Mouse (Mus musculus) common myeloid progenitor, adult 5-6 weeks (primary cell): ENCODE results near the gene Larp6. TPM values are rescaled to one million over a fixed set of nuclear protein-coding genes. Genes with fewer than 3 reads are reported as not detected.
A peak's percentile ranks its signal among the peaks of the same experiment; 100 is the strongest.

Experiments
- ATAC-seq: replicated peaks from 2 replicates; pipeline ENCODE4 v1.8.0; 2016; ENCODE audit warnings: low read depth, mild to moderate bottlenecking, moderate TSS enrichment, inconsistent platforms; ENCODE audit not compliant: poor library complexity, severe bottlenecking
- total RNA-seq: library from RNA; stranded (forward); fragments of 200-1000, 187-1606 nt; gene quantifications from 2 replicates; pipeline ENCODE4 v1.2.3, GENCODE M21; 2017

Larp6 gene
- total RNA-seq, 1 experiment from 2014 or later: not detected

DNA sequence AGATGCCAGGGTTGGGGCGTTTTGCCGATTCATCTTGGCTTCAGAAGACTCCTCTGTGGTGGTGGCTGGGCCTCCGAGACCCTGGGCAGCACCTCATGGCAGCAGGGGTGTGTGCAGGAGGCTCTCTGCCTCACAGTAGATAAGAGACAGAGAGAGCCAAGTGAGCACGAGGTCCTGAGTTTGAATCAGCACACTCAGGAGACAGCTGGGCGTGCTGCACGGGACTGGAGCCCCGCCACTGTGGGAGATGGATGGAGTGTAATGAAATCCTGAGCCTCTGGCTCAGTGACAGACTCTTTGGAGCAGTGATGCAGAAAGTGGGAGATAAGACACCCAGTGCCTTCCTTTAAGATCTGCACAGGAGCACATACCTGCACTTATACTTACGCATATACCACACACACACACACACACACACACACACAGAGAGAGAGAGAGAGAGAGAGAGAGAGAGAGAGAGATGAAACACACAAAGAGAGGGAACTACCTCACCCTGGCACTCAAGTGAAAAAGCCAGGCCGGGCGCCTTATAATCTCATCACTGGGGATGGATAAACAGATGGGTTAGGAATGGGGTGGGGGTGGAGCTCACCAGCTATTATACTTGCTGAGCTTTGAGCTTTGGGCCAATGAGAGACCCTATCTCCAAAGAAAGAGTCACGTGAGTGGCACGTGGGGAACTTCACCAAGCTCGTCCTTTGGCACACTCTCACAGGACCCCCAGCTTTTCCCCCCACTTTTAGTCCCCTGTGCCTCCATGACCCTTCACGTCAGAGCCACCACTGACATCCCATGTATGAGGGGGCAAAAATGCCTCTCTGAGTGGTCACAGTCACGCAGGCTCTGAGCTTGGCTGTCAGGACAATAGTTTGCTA is 44.3 kb downstream of the Larp6 start:
- ATAC-seq: no peak

DNA sequence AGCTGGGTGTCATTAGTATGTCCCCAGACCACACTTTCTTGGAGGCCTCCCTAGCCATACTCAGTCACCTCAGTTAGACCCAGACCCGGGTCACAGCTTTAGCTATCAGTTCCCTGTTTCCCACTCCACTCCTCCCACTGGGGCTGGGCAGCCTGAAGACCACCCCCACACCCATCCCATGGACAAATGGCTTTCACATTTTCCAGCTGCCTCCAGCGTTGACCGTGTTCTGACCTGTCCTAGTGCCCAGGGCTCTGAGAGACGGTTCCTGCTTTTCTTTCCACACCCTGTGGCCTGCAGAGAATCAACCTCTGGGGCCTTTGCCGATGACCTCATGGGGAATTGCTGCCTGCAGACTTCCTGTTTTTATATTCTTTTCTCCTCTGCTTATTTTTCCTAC is 45.0 kb downstream of the Larp6 start:
- peak; percentile 54; the same call in 1 of the 2 replicates for ATAC-seq

DNA sequence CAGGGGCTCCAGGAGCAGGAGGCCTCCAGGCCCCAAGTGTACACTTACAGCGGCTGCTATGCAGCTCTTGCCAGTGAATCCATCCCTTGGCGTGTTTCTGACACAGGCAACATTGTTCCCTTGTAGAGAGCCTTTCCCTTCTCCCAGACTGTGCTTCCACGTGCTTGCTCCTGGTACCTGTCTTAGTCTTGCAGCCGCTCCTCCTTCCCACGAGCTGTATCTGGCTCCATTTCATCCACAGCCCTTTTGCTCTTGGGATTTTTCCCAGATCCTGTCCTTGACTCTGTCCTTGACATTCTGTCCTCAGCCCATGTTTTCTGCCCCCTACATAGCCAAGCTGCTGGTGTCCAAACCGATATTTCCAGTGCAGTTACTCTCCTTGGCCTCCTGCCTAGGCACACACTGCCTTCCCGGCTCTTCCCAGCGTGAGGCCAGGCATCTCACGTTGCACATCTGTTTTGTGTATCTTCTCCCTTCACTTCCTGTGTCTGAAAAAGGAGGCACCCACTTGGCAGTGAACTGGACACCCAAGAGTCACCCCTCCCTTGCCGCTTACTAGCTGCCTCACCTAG is 46.7 kb downstream of the Larp6 start:
- no peak for ATAC-seq

DNA sequence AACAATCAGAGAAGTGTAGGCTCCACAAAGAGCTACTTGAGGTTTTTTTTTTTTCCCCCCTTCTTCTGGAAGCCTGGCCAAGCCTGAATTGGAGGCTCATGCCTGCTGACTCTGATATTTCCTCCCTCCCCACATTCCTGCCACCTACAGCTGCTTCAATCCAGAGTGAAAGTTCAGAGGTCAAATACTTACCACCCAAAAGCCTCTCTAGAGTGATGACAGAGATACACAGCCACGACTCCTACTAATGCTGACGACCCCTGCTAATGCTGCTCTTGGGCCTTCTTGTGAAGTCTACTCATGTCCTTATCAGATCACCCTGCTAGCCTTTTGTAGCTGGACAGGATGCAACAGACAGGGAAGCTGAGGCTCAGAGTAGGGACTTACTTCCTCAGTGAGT is 52.4 kb downstream of the Larp6 start:
- no peak for ATAC-seq

DNA sequence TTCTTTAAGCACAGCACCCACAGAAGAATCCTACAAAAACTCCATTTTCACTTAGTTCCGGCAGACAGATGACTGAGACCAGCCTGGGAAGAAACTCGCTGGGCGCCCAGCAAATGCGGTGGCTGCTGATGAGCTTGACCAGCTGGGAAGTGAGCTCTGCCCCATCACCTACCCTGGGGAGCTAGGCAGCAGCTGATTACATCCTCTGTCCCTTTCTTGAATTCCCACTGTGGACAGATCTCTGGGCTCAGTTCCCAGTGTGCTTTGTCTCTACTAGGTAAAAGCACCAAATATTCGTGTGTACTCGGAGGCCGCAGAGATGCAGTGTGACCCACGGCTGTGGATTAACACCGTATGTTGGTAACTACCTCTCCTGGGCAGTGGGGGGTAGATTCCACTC is 55.6 kb downstream of the Larp6 start:
- no peak for ATAC-seq

DNA sequence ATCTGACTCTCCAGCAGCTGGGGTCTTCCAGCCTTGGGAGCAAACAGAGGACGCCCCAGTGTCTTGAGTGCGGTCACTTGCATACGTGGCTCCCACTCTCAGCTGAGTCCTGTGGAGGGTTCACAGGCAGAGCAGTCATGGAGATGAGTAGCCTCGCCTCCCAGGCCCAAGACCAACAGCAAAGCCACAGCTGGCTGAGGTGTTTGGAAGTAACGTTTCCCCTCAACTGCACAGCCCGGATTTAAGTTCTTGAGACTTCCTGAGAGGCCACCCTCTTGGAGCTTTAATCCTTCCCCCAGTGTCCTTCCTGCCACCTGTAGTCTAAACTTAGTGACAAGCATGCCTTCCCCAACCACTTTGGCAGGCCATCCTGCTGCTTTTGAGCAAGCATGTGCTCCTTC is 56.9 kb downstream of the Larp6 start:
- no peak for ATAC-seq

DNA sequence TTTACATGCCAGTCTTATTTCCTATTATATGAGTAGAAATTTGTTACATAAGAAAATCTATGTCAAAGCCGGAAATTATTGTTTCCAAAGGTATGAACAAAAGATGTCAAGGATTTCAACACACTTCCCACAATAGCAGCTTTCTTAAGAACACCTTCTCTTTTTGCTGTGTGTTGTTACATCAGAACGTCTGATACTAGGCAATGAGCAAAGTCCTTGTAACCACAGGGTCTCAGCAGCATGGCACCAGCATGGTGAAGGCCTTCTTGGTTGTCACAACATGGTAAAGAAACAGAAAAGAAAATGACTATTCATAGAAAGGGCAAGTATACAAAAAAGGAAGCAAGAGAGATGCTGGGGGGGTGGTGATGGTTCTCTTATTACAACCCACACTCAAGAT is 60.9 kb downstream of the Larp6 start:
- no peak for ATAC-seq

DNA sequence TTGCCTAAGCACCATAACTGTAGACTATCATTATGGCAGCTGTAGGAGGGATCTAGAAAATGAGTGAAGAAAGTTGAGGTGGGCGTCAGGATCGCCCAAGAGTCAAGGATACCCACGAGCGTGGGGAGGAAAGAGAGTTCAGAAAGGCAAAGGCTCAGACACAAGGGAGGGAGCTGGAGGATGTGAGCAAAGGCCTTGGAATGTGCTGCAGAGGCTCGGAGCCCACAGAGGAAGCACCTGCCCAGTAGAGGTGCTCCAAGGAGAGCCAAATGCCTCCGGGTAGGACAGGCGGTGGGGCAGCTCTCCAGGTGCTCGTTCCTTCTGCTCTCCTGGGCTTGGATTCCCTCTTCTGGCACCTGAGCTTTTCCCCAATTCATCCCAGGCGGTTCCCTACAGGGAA is 64.1 kb downstream of the Larp6 start:
- ATAC-seq: no peak

DNA sequence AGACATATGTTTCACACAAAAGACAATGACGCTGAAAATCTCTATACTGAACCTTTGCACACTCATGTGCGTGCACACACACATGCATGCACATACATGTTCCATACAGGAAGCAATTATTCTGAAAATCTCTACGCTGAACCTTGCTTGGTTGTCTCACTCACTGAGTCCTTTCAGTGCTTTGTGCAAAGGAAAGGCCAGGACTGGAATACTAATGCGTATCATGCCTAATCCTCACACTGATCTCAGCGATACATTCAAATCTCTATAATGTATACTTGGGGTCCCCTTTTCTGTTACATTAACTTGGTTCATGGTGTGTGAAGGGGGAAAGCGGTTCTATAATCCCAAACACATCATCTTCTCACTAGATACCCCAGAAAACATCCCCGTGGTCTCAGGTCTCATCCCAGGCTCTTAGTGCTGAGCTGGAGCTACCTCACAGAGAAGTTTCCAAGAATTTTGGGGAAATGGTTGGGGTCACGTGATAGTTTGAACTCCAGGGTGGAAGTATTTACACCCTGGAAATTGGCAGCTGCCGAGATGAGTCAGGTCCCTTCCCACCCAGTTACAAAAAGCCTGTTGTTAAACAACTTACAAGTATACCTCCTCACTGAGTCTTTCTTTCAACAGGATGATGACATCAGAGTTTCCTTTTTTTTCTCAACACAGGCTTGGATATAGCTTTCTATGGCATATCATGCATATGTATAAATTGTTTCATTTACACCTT is 69.4 kb downstream of the Larp6 start:
- ATAC-seq: no peak

DNA sequence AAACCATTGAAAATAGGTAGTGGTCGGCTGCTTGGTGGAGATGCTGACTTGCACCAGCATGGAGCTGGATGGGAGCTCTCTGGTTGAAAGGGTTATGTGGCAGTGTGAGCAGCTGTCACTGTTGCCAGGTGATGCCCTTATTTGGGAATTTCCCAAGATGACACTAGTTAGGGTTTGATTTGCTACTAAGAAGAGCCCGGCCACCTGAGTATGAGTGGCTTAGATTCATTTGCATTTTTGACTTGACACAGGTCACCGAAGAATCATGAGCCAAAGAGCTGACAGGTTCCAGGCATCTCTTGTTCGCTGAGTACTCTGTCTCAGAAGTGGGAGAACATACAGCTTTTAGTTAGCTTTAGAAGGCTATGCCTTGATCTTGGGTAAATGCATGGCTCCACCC is 72.3 kb downstream of the Larp6 start:
- no peak for ATAC-seq

DNA sequence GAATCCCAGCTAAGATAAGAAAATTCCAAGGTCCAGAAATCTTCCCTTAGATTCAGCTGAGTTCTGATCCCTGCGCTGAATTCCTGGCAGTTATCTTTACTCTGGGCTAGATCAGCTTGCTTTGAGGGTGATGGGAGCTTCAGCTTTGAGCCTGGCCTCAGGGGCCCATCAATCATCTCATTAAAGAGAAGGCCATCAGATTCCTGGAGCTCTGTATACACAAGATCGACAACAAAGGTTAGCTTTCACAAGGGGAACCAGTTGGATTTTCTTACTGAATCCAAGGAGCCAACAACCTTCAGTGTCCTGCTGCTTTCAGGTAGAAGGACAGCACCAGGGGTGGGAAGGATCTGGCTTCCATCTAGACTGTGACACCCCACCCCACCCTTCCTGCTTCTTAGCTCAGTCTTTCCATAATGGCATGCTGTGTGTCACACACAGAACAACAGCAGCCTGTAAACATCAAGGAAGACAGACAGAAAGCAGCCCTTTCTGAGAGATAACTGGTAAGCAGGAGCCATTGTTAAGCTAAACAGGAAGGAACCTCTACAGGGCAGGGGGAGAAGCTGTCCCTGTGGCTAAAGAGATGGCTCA is 74.8 kb downstream of the Larp6 start:
- no peak for ATAC-seq

Other genes starting within 250 kb of the Larp6 start
- gene Thsd4, start 190.9 kb upstream of the Larp6 start, total RNA-seq: 0.15 and 0.32 TPM in 2 replicates
- 10.8 and 11.9 TPM in 2 replicates for gene Lrrc49, start 24.8 kb upstream of the Larp6 start, total RNA-seq
- 1.9 and 2.4 TPM in 2 replicates for gene Uaca, start 81.6 kb downstream of the Larp6 start, total RNA-seq